Mouse (Mus musculus) right cerebral cortex, postnatal 4 days (tissue): Measurements from ENCODE around the gene Cmtm3.
"Not testable (repeated sequence)": the region's sequence is repeated elsewhere in the genome, so short reads cannot be mapped to it uniquely, and the experiment has no call there.

ENCODE experiments used
- DNase-seq: peaks from one replicate; pipeline ENCODE4 v3.0.0-alpha.2; 2022

The Cmtm3 gene

GRCm38 (mm10) chr8:104339229-104339982 is at the start of gene Cmtm3:
TSS of gene Cmtm3 (plus strand) at chr8:104339410.
- DNase-seq, result no peak

DNA sequence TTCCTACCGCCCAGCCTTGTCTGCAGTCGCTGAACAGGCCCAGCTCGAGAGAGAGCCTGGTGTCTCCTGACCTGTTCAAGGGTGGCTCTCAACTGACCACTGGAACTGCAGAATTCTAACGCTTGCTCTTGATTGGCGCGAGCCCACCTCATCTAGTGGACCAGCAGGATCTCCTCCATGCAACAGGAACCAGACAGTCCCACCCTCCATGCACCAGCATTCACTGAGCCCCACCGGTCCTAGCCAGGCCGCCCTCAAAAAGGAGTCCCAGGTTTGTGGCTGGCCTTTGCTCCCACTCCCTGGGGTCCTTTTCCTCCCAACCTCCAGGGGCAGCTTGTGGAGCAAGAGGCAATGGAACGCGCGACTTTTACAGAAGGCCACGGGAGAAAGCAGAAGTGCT is 46.1 kb upstream of the Cmtm3 start, which contains the start of gene Cmtm2a:
TSS of gene Cmtm2a (minus strand) at position 101 of the 400 bp plus-strand sequence.
- DNase-seq, result not testable (repeated sequence)

- no peak for DNase-seq
Observed at GRCm38 (mm10) chr8:104294396-104294795, 44.8 kb upstream of the Cmtm3 start.

GRCm38 (mm10) chr8:104301577-104301976 is 37.6 kb upstream of the Cmtm3 start:
- DNase-seq, result not testable (repeated sequence)

GRCm38 (mm10) chr8:104302536-104302935 is 36.7 kb upstream of the Cmtm3 start:
- DNase-seq, result not testable (repeated sequence)

DNA sequence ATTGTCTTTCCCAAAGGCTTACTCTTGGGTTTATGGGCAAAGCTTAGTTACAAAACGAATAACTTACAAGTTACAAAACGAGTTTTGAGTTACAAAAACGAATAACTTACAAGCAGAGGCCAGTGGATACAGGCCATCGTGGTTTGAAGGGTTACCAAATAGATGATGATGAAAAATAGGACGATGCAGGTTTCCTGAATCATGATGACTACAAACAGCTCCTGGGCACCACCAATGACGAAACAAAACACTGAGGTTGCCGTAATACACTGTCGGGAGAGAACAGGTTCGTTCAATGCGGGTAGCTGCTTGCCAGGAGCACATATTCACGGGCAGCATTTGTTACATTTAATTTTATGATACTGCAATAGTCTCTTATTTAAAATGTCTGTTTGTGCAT is 34.2 kb upstream of the Cmtm3 start:
- no peak for DNase-seq

GRCm38 (mm10) chr8:104308341-104308740 is 30.9 kb upstream of the Cmtm3 start:
- DNase-seq, result not testable (repeated sequence)

- DNase-seq, result not testable (repeated sequence)
Observed at GRCm38 (mm10) chr8:104309441-104310155, 29.6 kb upstream of the Cmtm3 start, which contains the start of the genes Gm45711 and Cmtm1. TSS of gene Gm45711 (minus strand) at chr8:104310081. TSS of gene Cmtm1 (minus strand) at chr8:104310145.

- not testable (repeated sequence) for DNase-seq
Observed at GRCm38 (mm10) chr8:104312023-104312422, 27.2 kb upstream of the Cmtm3 start.

GRCm38 (mm10) chr8:104313311-104313710 is 25.9 kb upstream of the Cmtm3 start:
- DNase-seq, result no peak

DNA sequence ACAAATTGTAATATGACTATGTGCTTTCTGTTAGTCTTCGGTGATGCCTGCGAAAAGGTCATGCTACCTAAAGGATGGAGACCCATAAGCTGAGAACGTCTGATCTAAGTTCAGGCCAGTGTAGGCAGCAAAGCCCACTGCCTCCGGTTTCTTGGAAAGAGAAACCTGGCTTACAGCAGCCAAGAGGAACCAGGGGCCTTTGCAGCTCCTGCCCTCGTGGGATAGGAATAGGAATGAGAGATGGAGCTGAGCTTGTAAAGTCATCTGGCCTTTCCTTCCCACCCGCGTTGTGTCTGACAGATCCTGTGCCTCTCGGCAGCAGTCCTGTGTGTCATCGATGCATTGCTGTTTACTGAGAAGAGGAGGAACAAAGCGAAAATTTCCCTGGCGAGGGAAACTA is 17.9 kb upstream of the Cmtm3 start, which contains the start of gene Gm11020:
TSS of gene Gm11020 (plus strand) at position 301 of the 400 bp plus-strand sequence.
- DNase-seq, result not testable (repeated sequence)

- DNase-seq, result not testable (repeated sequence)
Observed at GRCm38 (mm10) chr8:104321930-104322329, 17.3 kb upstream of the Cmtm3 start, which contains the start of gene Cmtm2b. TSS of gene Cmtm2b (plus strand) at chr8:104322230.

- no peak for DNase-seq
Observed at GRCm38 (mm10) chr8:104332665-104333631, 6.3 kb upstream of the Cmtm3 start.

GRCm38 (mm10) chr8:104333786-104334185 is 5.4 kb upstream of the Cmtm3 start:
- DNase-seq, result no peak

- DNase-seq, result no peak
Observed at GRCm38 (mm10) chr8:104334196-104334595, 5.0 kb upstream of the Cmtm3 start.

- DNase-seq, result no peak
Observed at GRCm38 (mm10) chr8:104336806-104337205, 2.4 kb upstream of the Cmtm3 start.

- no peak for DNase-seq
Observed at GRCm38 (mm10) chr8:104337890-104338289, 1.3 kb upstream of the Cmtm3 start.

DNA sequence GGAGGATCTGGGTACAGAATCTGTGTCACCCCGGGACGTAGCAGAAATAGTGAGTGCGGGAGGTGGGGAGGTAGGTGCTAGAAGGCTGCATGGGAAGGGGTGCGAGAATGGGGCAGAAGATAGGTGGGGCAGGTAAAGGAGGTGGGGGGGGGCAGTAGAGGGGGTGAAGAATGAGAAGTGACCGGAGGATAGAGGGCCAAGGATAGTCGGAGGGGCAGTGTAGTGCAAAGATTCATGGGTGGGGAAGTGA is 698 bp downstream of the Cmtm3 start:
- no peak for DNase-seq

DNA sequence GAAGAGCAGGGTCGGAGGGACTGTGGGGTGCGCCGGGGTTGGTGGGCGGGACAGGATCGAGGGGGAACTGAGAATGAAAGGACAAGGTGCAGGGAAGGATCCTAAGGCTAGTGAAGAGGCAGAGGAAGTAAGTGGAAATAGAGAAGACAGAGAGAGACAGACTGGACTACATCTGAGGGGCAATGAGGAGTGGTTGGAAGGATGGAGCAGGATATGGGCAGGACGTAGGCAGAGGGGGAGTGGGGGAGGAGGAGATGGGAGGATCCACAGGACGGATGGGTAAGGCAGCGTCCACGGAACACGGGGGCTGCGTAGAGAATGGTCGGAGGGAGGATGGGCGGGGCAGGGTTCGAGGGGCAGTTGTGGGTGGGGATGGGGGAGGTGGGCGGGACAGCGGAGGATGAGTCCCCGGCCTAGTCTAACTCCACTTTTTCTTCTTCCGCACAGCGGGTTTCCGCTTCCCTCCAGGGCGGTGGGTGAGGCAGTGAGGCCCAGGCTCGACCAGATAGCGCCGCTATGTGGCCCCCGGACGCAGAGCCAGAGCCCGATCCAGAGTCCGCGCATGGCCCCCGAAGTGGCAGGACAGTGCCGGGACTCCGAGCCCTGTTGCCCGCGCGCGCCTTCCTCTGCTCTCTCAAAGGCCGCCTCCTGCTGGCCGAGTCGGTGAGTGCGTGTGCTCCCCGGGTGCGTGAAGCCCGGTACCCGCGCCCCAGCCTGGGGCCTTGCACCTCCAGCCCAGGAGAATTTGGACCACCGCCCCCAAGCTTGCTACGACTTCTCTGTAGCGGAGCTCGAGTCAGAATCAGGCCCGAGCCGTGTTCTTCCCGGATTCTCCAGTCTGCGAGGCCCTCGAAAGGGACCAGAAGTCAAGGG is 1.3 kb downstream of the Cmtm3 start:
- peak; percentile 75 for DNase-seq

DNA sequence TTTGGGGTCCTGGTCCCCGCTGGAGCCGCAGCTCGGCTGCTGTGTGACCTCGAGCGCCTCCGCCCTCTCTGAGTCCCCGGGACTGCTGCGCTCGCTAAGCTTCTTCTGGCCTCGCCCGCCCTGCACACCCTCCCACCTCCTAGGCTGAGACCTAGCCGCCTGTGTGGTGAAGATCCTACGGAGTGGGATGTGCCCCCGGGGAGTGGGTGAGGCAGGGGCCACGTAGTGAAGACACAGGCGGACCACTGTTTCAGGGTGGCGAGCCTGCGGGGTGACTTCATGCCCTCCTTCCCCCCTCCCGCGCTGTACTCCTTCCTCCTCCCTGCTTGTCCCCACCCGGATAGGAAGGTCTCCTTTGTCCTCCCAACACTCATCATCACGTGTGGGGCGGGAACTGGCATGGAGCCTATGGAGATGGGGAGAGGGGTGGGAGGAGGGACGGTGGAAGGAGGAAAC is 1.9 kb downstream of the Cmtm3 start:
- DNase-seq, result peak; percentile 65

- no peak for DNase-seq
Observed at GRCm38 (mm10) chr8:104341678-104342077, 2.5 kb downstream of the Cmtm3 start.

GRCm38 (mm10) chr8:104342426-104342825 is 3.2 kb downstream of the Cmtm3 start:
- no peak for DNase-seq
